Mouse (Mus musculus) heart, postnatal 0 days (tissue): ENCODE results near the gene Homez.

Experiments
- CTCF ChIP-seq: IDR thresholded peaks from 2 replicates; pipeline ENCODE4 v1.5.1; 2016; ENCODE audit warnings: antibody characterized with exemption, control low read depth, low read depth
- EP300 ChIP-seq: IDR thresholded peaks from 2 replicates; pipeline ENCODE4 v1.6.1; 2016; ENCODE audit warnings: antibody characterized with exemption, low read depth

GRCm38 (mm10) chr14:54823716-54824115 lies 47.0 kb downstream of the Homez start:
- TF ChIP-seq CTCF, result no peak
- TF ChIP-seq EP300, result no peak
